Mouse (Mus musculus) hematopoietic multipotent progenitor cell, adult 10-12 weeks (in vitro differentiated cells): Measurements from ENCODE around the gene Necap2. TPM values are rescaled to one million over a fixed set of nuclear protein-coding genes. Genes with fewer than 3 reads are reported as not detected.

Source experiments
- polyA plus RNA-seq: library from polyadenylated mRNA; stranded (reverse); fragments of >175 nt; gene quantifications from 2 replicates; pipeline ENCODE4 v1.2.3, GENCODE M21; 2012; ENCODE audit warnings: low replicate concordance

The Necap2 gene
- 133 and 149 TPM in 2 replicates for polyA plus RNA-seq

DNA sequence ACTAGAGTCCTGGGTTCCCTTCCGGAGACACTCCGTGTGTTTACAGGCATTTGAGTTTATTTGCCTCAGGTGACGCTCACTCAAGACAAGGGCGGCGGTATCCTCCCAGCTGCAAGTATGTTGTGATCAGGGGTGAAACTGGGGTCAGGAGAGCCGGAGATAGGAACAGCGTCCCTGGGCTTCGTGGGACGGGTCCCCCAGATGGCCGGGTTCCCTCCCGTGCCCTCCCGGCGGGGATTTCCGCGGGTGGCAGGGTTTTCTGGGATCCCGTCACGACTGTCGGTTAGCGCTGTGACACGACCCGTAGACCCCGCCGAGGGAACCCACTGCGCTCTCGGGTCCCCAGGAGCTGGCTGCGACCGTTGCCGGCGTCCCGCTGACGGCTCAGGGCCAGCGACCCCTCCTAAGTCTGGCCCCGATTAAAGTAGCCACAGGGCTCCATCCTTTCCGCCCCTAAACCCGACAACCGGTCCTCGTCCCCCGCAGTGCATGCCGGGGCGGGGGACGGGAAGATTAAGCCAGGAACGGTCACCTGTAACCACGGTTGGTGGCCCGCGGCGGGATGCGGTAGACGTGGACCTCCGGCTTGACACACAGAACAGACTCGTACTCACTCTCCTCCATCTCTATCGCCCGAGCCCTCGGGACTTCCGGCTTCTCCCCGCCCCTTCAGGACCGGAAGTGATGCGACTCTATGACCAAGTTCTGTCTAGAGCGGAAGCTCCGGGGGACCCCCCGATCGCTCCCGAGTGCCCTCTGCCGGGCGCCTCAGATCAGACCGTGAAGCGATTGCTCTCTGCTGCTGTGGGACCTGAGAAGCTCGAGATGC, at the start of gene Necap2:
Gene Necap2, minus strand, starts transcription at position 677 of the 829 bp plus-strand sequence.

DNA sequence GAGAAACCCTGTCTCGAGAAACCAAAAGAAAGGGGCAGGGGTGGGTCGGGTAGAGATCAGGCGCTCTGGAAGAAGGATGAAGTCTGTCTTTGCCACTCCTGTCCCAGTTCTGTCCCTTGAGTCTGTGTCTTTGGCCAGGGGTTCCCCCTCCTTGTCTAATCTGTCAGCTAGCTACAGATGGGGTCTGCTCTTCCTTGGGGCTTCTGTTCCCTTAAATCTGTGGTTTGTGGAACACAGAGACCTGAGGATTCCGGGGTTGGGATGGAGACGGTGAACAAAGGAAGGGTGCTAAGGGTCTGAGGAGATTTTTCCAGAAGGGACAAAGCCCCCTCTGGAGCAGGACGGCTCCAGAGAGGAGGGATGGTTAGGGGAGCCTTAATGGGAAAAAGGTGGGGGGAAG, 9.9 kb upstream of the Necap2 start, which contains the start of gene Spata21:
Gene Spata21, plus strand, starts transcription at position 301 of the 400 bp plus-strand sequence.

DNA sequence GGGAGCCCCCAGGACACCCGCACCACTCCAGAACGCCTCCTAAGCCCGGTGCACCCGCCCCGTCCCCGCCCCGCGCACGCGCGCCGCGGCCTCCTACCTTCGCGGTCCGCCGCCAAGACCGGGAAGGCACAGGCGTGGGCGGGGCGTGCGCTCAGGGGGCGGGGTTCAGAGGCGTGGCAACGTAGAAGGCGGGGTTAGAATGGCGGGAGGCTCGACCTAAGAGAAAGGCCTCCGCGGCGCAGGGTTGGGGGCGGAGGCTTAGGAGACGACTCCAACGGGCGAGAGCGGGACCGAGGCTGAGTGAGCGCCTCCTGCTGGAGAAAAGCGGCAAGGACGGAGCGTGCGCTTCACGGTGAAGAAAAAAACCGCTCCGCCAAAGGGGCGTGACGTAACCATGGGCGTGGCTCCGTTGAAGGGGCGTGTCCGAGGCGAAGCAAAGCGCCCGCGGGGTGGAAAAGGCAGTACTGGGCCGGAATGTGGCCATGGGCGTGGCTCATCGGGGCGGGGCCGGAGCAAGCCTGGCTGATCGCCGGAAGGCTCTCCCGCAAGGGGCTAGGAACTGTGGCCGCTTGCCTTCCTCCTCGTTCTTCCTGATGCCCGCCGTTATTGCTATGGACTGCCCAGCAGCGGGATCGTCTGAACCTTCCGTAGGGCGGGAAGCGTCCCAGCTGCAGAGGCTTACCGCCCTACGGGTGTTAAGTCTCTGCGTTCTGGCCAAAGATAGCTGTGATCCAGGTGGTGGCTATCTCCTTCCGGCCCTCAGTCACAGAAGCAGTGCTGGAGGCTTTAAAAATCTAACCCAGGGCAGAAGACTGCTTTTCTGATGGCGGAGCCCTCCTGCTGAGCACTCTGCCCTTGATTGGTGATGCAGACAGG, 17.5 kb downstream of the Necap2 start, which contains the start of gene Crocc:
Gene Crocc, minus strand, starts transcription at position 125 of the 876 bp plus-strand sequence.

Other genes starting within 250 kb of the Necap2 start
- 0.12 and 0.22 TPM in 2 replicates for gene Padi1, start 232.6 kb downstream of the Necap2 start, polyA plus RNA-seq
- 2.1 and 4.3 TPM in 2 replicates for gene Padi2, start 172.0 kb downstream of the Necap2 start, polyA plus RNA-seq
- gene Sdhb, start 117.2 kb downstream of the Necap2 start, polyA plus RNA-seq = 37.9 and 112 TPM in 2 replicates
- gene Atp13a2, start 91.5 kb downstream of the Necap2 start, polyA plus RNA-seq = 168 and 403 TPM in 2 replicates
- gene Mfap2, start 67.9 kb downstream of the Necap2 start, polyA plus RNA-seq = 0.22 TPM in 1 of 2 replicates, not detected in the other
- 12.5 and 24.7 TPM in 2 replicates for gene Crocc, start 17.8 kb downstream of the Necap2 start, polyA plus RNA-seq
- not detected in 2 replicates for gene Spata21, start 10.0 kb upstream of the Necap2 start, polyA plus RNA-seq
- 131 and 150 TPM in 2 replicates for gene Szrd1, start 61.4 kb upstream of the Necap2 start, polyA plus RNA-seq
- 14.4 and 15.2 TPM in 2 replicates for gene Fbxo42, start 69.6 kb upstream of the Necap2 start, polyA plus RNA-seq
- gene Rsg1, start 135.6 kb upstream of the Necap2 start, polyA plus RNA-seq = 0.49 and 0.60 TPM in 2 replicates
- gene Arhgef19, start 161.1 kb upstream of the Necap2 start, polyA plus RNA-seq = 0.35 TPM in 1 of 2 replicates, not detected in the other
- gene Epha2, start 222.9 kb upstream of the Necap2 start, polyA plus RNA-seq = 0.85 and 1.2 TPM in 2 replicates